Mouse (Mus musculus) cerebellum, adult 9-10 months (tissue): ENCODE measurements around the gene Olfr1511.
"Not testable (repeated sequence)": the region's sequence is repeated elsewhere in the genome, so short reads cannot be mapped to it uniquely, and the experiment has no call there.

ENCODE experiments used
- DNase-seq: peaks from one replicate; pipeline ENCODE4 v3.0.0; 2022

The Olfr1511 gene

GRCm38 (mm10) chr14:52397279-52397678 lies at the start of gene Olfr1511:
Gene Olfr1511 (minus strand): TSS chr14:52397379.
- no peak for DNase-seq

DNA sequence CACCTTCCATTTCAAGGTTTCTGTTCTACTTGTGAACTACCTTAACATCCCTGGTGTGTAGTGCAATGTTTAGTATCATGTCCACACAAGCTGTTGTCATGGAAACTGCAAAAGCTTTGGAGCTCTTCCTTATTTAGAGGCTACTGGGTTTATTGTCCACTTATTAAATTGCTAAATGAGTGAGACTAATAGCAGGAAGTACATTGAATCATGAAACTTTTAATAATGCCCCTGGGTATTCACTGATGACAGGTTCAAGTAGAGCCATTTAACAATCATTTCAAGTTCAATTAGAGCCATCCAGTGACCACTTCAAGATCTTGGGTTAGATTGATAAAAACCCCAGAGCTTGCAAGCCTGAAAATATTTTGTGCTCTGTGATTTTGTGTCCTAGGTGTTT lies 45.5 kb upstream of the Olfr1511 start, which contains the start of gene Olfr1509:
Olfr1509 (plus strand) TSS at position 301 of the 400 bp plus-strand sequence.
- no peak for DNase-seq

- DNase-seq, result no peak
Measured at GRCm38 (mm10) chr14:52427686-52428085, 30.5 kb upstream of the Olfr1511 start.

DNA sequence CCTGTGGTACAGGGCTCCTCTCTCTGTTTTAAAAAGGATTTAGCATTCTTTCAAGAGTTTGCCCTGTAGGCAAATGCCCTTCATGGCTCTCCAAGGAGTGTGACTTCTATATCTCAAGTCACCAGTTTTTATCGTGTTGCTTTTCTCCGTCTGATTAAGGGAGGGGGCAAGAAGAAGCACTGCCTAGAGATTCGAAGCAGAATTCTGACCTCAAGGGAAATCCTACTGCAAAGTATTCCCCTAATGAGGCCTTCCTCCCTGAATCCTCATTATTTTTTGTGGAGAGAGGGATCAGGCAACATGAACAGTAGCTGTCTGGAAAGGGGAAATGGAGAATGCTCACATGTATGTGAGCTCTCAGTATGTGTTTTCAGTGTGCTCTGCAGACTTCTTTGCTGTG lies 17.1 kb upstream of the Olfr1511 start, which contains the start of gene Olfr1510:
Olfr1510 (minus strand) TSS at position 101 of the 400 bp plus-strand sequence.
- no peak for DNase-seq

- not testable (repeated sequence) for DNase-seq
Measured at GRCm38 (mm10) chr14:52410142-52410919, 13.2 kb upstream of the Olfr1511 start.

DNA sequence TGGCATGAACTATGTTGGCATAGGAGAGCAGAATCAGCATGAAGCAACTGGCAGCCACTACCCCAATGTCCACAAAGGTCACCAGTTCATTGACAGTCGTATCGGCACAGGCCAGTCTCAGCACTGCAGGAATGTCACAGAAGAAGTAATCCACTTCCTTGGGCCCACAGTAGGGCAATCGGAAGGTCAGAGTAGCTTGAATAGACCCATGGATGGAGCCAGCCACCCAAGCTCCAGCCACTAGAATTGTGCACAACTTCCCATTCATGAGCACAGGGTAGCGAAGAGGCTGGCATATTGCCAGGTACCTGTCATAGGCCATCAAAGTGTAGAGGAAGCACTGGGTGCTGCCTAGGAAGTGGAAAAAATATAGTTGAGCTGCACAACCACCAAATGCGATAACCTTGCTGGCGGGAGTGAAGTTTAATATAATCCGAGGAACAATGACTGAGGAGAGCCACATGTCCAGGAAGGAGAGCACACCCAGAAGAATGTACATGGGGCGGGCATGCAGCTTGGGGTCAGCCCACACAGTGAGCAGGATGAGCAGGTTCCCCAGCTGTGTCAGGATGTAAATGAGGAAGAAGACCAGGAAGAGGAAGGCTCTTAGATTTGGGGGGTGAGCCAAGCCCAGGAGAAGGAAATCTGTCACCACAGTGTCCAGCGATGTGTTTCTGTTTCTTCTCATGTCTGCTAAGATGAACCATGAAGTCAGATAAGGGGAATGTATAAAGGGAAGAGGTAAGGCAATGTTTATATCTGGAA lies 6.9 kb downstream of the Olfr1511 start:
- not testable (repeated sequence) for DNase-seq

GRCm38 (mm10) chr14:52379068-52379467 lies 18.1 kb downstream of the Olfr1511 start, which contains the start of gene Olfr1512:
Gene Olfr1512 (minus strand): TSS chr14:52379168.
- DNase-seq, result no peak

DNA sequence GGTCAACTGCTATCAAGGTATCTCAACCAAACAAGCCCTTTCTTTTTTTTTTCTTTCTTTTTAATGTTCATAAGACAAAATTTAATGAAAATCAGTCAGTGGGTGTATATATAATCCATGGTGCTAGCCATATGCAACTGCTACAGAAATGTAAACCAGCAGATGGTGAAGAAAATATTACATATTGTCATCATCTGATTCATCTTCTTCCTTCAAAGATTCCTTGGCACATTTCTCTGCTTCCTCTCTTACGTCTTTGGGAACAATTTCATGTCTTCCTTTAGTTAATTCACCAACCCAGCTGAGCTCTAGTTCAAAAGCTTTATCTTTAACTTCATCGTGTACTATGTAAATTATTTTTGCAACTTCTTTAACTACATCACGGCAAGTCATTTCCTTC lies 28.4 kb downstream of the Olfr1511 start:
- no peak for DNase-seq

- DNase-seq, result no peak
Measured at GRCm38 (mm10) chr14:52356308-52356707, 40.9 kb downstream of the Olfr1511 start, which contains the start of gene Olfr1513. Gene Olfr1513 (minus strand): TSS chr14:52356408.
